Mouse (Mus musculus) retina, postnatal 1 day (tissue): ENCODE measurements around the gene Lrrc3.

Experiments
- DNase-seq: peaks from one replicate; pipeline ENCODE4 v3.0.0-alpha.2; 2012

The Lrrc3 gene

GRCm38 (mm10) chr10:77864762-77865143 is 37.6 kb downstream of the Lrrc3 start:
- DNase-seq: no peak

- peak; percentile 81 for DNase-seq
Observed at GRCm38 (mm10) chr10:77864067-77864761, 38.1 kb downstream of the Lrrc3 start.

GRCm38 (mm10) chr10:77861675-77862074 is 40.7 kb downstream of the Lrrc3 start, which contains the start of gene Gm3285:
TSS of gene Gm3285 (plus strand) at chr10:77861975.
- DNase-seq: no peak

- peak; percentile 5 for DNase-seq
Observed at GRCm38 (mm10) chr10:77852559-77852958, 49.8 kb downstream of the Lrrc3 start, which contains the start of gene Gm10318. TSS of gene Gm10318 (plus strand) at chr10:77852859.
